Mouse (Mus musculus) small intestine, adult 2 months (tissue): ENCODE data around the gene Gm10198.

Experiments
- CTCF ChIP-seq: fragments of 200-500 bp; IDR thresholded peaks from 2 replicates; pipeline ENCODE4 v1.5.1; 2012; ENCODE audit warnings: low read depth, mild to moderate bottlenecking, control low read depth, inconsistent platforms, low read length, moderate library complexity, mixed read lengths; ENCODE audit not compliant: insufficient replicate concordance, insufficient read length; ENCODE audit errors: extremely low read depth
- POLR2A ChIP-seq: fragments of 200-500 bp; IDR thresholded peaks from 2 replicates; pipeline ENCODE4 v1.6.1; 2012; ENCODE audit warnings: low read depth, mild to moderate bottlenecking, control low read depth, inconsistent platforms, low read length, moderate library complexity

DNA sequence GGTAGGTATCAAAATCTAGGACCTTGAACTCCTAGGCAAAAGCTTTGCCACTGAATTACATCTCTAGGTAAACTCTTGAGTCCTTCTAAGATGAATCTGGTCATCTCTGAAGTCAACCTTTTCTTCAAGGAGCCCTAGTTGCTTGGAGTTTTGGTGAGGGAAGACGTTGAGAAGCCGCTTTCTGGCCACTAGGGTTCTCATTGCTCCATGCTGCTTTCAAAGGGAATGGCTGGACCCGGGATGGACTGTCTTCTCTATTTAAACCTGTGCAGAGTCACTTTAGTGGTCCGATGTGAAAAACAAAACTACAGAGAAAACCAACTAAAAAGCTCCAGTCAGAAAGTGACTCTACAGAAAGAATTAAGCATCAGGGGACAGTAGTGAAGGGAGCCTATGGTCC, 18.4 kb upstream of the Gm10198 start:
- no peak for TF ChIP-seq POLR2A
- peak; percentile 55; the same call in 1 of the 2 replicates for TF ChIP-seq CTCF
